Mouse (Mus musculus): ENCODE measurements around the gene Slc16a7.

The Slc16a7 gene

GRCm38 (mm10) chr10:125177782-125178181, 211.5 kb downstream of the Slc16a7 start:
- DNase-seq: no peak

GRCm38 (mm10) chr10:125175013-125175650, 214.1 kb downstream of the Slc16a7 start:
- DNase-seq: no peak

GRCm38 (mm10) chr10:125171625-125172024, 217.6 kb downstream of the Slc16a7 start:
- DNase-seq: no peak

GRCm38 (mm10) chr10:125171154-125171553, 218.1 kb downstream of the Slc16a7 start:
- DNase-seq: no peak
